Mouse (Mus musculus): ENCODE measurements around the gene Arhgef15.
A peak's percentile ranks its signal among the peaks of the same experiment; 100 is the strongest.

Arhgef15 gene

GRCm38 (mm10) chr11:68914566-68914965 is 42.7 kb downstream of the Arhgef15 start:
- no peak for DNase-seq (ENCODE audit: low spot score in 2 of 2)

GRCm38 (mm10) chr11:68911531-68912177 is 45.6 kb downstream of the Arhgef15 start:
- no peak for DNase-seq (ENCODE audit: low spot score in 2 of 2)

DNA sequence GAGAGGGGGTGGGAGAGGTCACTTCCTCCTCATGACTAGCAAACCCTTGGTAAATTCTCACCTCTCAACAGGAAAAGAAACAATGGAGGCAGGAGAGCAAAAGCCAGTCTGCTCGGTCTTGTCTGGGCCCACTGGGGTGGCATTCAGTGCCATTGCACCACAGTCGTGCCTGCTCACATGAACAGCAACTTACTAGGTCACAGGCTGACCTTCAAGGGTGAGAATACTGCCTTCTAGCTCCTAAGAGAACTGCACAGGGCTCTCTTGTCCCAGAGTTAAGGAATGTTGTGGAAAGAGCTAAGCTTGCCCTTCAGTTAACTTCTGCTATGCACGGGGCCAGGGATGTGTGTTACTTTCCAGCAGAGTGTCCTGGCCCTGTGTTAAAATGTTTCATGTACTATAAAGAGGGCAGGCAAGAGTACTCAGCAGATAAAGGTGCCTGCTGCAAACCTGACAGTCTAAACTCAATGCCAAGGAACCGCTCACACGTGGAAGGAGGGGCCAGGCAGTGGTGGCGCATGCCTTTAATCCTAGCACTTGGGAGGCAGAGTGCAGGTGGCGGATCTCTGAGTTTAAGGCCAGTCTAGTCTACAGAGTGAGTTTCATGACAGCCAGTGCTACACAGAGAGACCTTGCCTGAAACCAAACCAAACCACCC is 48.3 kb downstream of the Arhgef15 start:
- no peak for DNase-seq (ENCODE audit: low spot score in 2 of 2)

- DNase-seq (ENCODE audit: low spot score in 2 of 2), result no peak
Measured at GRCm38 (mm10) chr11:68907251-68907650, 50.0 kb downstream of the Arhgef15 start.

GRCm38 (mm10) chr11:68906461-68906790 is 50.9 kb downstream of the Arhgef15 start:
- no peak for DNase-seq (ENCODE audit: low spot score in 2 of 2)

DNA sequence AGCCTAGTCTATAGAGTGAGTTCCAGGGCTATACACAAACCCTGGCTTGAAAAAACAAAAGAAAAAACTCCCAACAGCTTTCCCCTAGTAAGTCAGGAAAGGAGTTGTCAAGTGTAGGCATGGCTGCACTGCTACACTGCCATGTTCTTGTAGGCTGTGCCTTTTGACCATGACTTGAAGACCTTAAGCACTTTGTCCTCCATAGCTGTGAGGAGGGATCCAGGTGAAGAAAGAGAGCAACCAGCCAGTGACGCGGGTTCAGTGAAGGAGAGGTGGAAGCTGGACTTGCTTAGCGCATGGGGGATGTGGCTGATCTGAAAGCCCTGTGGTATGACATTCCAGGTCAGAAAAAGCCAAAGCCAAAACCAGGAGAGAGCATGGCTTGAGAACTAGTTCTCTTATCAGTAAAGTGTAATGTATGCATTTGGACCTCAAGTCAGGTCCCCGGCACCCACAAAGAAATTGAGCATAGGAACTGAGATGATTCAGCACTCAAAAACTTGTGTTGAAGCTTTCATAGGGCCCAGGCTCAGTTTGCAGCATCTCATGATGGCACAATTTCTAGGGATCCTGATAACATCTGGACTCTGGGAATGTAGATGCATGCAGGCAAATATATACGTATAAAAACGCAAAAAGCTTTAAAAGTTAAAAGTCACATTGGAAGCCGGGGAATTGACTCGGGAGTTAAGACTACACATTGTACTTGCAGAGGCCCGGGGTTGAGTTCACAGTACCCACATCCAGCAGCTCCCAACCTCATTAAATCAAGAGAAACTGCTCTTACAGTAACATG is 51.4 kb downstream of the Arhgef15 start:
- no peak for DNase-seq (ENCODE audit: low spot score in 2 of 2)

- DNase-seq (ENCODE audit: low spot score in 2 of 2), result no peak
Measured at GRCm38 (mm10) chr11:68905138-68905531, 52.1 kb downstream of the Arhgef15 start.

GRCm38 (mm10) chr11:68904375-68905137 is 52.7 kb downstream of the Arhgef15 start:
- peak; percentile 51 to 78 for DNase-seq (ENCODE audit: low spot score in 2 of 2)

- no peak for DNase-seq (ENCODE audit: low spot score in 2 of 2)
Measured at GRCm38 (mm10) chr11:68903775-68904174, 53.5 kb downstream of the Arhgef15 start.

- no peak for DNase-seq (ENCODE audit: low spot score in 2 of 2)
Measured at GRCm38 (mm10) chr11:68902823-68903222, 54.5 kb downstream of the Arhgef15 start.

- DNase-seq (ENCODE audit: low spot score in 2 of 2), result no peak
Measured at GRCm38 (mm10) chr11:68902367-68902766, 54.9 kb downstream of the Arhgef15 start.

- DNase-seq (ENCODE audit: low spot score in 2 of 2), result no peak
Measured at GRCm38 (mm10) chr11:68902047-68902364, 55.3 kb downstream of the Arhgef15 start.

GRCm38 (mm10) chr11:68901351-68902046 is 55.8 kb downstream of the Arhgef15 start, which contains the start of gene Rpl26:
Gene Rpl26, plus strand, starts transcription at chr11:68901583.
- peak; percentile 99 for DNase-seq (ENCODE audit: low spot score in 2 of 2)

- no peak for DNase-seq (ENCODE audit: low spot score in 2 of 2)
Measured at GRCm38 (mm10) chr11:68900519-68901350, 56.5 kb downstream of the Arhgef15 start.

- no peak for DNase-seq (ENCODE audit: low spot score in 2 of 2)
Measured at GRCm38 (mm10) chr11:68899815-68900214, 57.5 kb downstream of the Arhgef15 start.

DNA sequence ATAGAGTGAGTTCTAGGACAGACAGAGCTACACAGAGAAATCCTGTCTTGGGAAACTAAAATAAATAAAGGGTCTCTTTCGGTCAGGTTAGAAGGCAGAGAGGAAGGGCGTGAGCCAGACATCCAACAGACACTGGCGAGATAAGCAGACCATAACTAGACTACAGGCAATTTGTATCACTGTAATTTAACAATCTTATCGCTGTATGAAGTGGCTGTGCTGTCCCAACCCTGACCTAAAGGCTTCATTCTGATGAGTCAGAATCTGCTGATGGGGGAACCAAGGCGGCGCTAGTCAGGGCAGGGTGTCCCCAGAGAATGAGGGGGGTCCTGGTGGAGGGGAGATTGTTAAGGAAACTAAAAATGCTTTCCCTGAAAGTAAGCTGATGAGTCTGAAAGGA is 58.5 kb downstream of the Arhgef15 start:
- DNase-seq (ENCODE audit: low spot score in 2 of 2), result no peak

- no peak for DNase-seq (ENCODE audit: low spot score in 2 of 2)
Measured at GRCm38 (mm10) chr11:68897838-68898237, 59.4 kb downstream of the Arhgef15 start.

DNA sequence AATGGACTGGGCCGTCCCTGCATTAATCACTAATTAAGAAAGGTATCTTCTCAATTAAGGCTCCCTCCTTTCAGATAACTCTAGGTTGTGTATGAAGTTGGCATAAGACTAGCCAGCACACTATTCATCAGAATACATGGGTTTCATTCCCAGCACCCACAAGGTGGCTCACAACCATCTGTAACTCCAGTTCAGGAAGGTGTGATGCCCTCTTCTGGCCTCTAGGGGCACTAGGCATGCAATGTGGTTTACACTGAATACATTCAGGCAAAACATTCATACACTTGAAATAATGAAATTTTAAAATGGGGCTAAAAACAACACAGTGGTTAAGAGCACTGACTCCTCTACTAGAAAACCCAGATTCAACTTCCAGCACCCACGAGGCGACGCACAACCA is 60.2 kb downstream of the Arhgef15 start:
- DNase-seq (ENCODE audit: low spot score in 2 of 2), result peak in 1 of 2 experiments; percentile 76

DNA sequence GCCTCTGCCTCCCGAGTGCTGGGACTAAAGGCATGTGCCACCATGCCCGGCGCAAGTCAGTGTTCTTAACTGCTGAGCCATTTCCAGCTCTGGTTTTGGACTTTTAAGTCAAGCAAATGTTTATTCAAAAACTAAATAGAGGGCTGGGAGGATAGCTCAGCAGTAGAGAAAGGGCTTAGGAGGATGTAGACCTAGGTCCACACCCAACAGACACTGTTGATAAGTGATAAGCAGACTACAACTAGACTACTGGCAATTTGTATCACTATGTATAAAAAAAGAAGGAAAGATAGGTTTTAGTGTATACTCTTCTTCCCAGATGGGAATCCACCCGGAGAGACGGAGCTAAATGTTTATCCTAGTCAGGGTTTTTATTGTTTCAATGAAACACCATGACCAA is 61.0 kb downstream of the Arhgef15 start:
- no peak for DNase-seq (ENCODE audit: low spot score in 2 of 2)

DNA sequence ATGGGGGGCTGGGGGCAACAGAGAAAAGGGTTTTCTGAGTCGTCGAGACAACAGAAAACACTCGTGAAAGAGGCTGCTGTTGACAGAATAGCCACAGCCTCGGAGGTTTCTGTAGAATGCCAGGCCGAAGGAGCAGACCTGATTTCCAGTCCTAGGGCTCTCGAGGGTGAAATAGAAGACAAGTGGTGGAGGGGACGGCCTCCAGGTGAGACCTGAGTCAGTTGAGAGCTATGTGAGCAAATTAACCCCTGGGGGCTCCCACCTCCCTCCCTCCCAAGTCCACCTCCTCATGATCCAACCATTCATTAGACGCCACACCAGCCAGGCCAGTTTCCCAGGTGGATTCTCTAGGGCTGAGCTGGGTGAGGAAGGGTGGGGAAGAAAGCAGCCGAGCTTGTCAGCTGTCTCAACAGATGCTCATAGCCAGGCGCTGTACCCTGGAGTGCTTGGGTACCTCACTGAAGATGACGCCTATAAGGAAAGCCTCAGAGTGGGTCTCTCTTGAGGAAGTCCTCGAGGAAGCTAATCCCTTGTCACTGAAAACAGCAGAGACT is 63.3 kb downstream of the Arhgef15 start:
- no peak for DNase-seq (ENCODE audit: low spot score in 2 of 2)

All from spleen, postnatal 10 days (tissue).